Mouse (Mus musculus) myocyte (in vitro differentiated cells): ENCODE results near the gene Smg7. TPM values are rescaled to one million over a fixed set of nuclear protein-coding genes. Genes with fewer than 3 reads are reported as not detected.

Experiments
- H3K27me3 ChIP-seq: one replicate; pipeline ENCODE4 v1.6.1; 2011; ENCODE audit not compliant: control insufficient read depth, insufficient read depth, insufficient read length
- H3K36me3 ChIP-seq: one replicate; pipeline ENCODE4 v1.6.1; 2011; ENCODE audit not compliant: control insufficient read depth, insufficient read depth
- H3K4me2 ChIP-seq: one replicate; pipeline ENCODE4 v1.6.1; 2011; ENCODE audit warnings: low read depth, control low read depth
- H3K4me3 ChIP-seq: one replicate; pipeline ENCODE4 v1.5.1; 2011; ENCODE audit warnings: mild to moderate bottlenecking, control low read depth, moderate library complexity
- H3K79me2 ChIP-seq: one replicate; pipeline ENCODE4 v1.6.1; 2011; ENCODE audit not compliant: control insufficient read depth, insufficient read depth
- H3ac ChIP-seq: one replicate; pipeline ENCODE4 v1.6.1; 2011; ENCODE audit not compliant: control insufficient read depth, insufficient read length
- CEBPB ChIP-seq: IDR thresholded peaks from 2 replicates; pipeline ENCODE4 v1.6.1; 2011; ENCODE audit warnings: mild to moderate bottlenecking, moderate library complexity; ENCODE audit not compliant: poor library complexity, insufficient read depth, severe bottlenecking
- E2F4 ChIP-seq: IDR thresholded peaks from one replicate; pipeline ENCODE4 v1.6.1; 2011; ENCODE audit warnings: mild to moderate bottlenecking, control low read depth, moderate library complexity; ENCODE audit not compliant: insufficient read depth
- MAX ChIP-seq: IDR thresholded peaks from one replicate; pipeline ENCODE4 v1.6.1; 2011; ENCODE audit warnings: low read depth, mild to moderate bottlenecking, control low read depth
- MYOD1 ChIP-seq, 3 experiments: IDR thresholded peaks; one replicate each; pipeline ENCODE4 v1.6.1; 2011; ENCODE audit warnings: control low read depth in 2 of 3, low read depth in 2 of 3, mild to moderate bottlenecking in 2 of 3, moderate library complexity in 1 of 3; ENCODE audit not compliant: insufficient read length in 2 of 3, control insufficient read depth in 1 of 3
- MYOG ChIP-seq, 3 experiments: IDR thresholded peaks; one replicate each; pipeline ENCODE4 v1.6.1; 2011; ENCODE audit warnings: control low read depth in 2 of 3, low read depth in 2 of 3, mild to moderate bottlenecking in 2 of 3; ENCODE audit not compliant: insufficient read length in 2 of 3, control insufficient read depth in 1 of 3, insufficient read depth in 1 of 3
- POLR2A ChIP-seq: IDR thresholded peaks from one replicate; pipeline ENCODE4 v1.6.1; 2011; ENCODE audit warnings: low read depth, mild to moderate bottlenecking, control low read depth, moderate library complexity; ENCODE audit not compliant: insufficient read length
- POLR2AphosphoS2 ChIP-seq: IDR thresholded peaks from one replicate; pipeline ENCODE4 v1.6.1; 2011; ENCODE audit warnings: low read depth, control low read depth; ENCODE audit not compliant: insufficient read length
- REST ChIP-seq: IDR thresholded peaks from one replicate; pipeline ENCODE4 v1.6.1; 2011; ENCODE audit warnings: mild to moderate bottlenecking, control low read depth, moderate library complexity; ENCODE audit not compliant: insufficient read depth, insufficient read length
- SRF ChIP-seq: IDR thresholded peaks from one replicate; pipeline ENCODE4 v1.6.1; 2011; ENCODE audit warnings: low read depth; ENCODE audit not compliant: control insufficient read depth, insufficient read length
- TCF12 ChIP-seq: IDR thresholded peaks from one replicate; pipeline ENCODE4 v1.6.1; 2011; ENCODE audit warnings: mild to moderate bottlenecking, control low read depth; ENCODE audit not compliant: poor library complexity, insufficient read depth, severe bottlenecking
- TCF3 ChIP-seq: IDR thresholded peaks from one replicate; pipeline ENCODE4 v1.6.1; 2011; ENCODE audit warnings: low read depth, control low read depth; ENCODE audit not compliant: insufficient read length
- USF1 ChIP-seq: IDR thresholded peaks from one replicate; pipeline ENCODE4 v1.6.1; 2011; ENCODE audit warnings: low read depth, mild to moderate bottlenecking, control low read depth, moderate library complexity
- polyA plus RNA-seq: library from polyadenylated mRNA; unstranded; fragments of >200 nt; fragmentation: generic; extraction: Trizol; gene quantifications from one replicate; pipeline ENCODE4 v1.2.1, GENCODE M21; 2012; ENCODE audit warnings: missing spikeins

The Smg7 gene
- polyA plus RNA-seq, 1 experiment, result 13.6 TPM

GRCm38 (mm10) chr1:152921786-152922185 is 19.3 kb upstream of the Smg7 start:
- TF ChIP-seq MAX (no peak), E2F4 (no peak), TCF3 (no peak), MYOG (IDR thresholded peaks at IDR 0.05; ENCODE audit: control insufficient read depth in 1 of 3, insufficient read depth in 1 of 3, insufficient read length in 2 of 3, low read depth in 2 of 3) (no peak), SRF (no peak), REST (no peak), POLR2AphosphoS2 (no peak), POLR2A (no peak), TCF12 (no peak), MYOD1 (IDR thresholded peaks at IDR 0.05; ENCODE audit: control insufficient read depth in 1 of 3, insufficient read length in 2 of 3, low read depth in 2 of 3) (no peak), CEBPB (no peak), USF1 (no peak)
- Histone ChIP-seq H3K4me2 (no peak overlapping the region), H3K79me2 (no peaks in the 10 kb centered on the region)

GRCm38 (mm10) chr1:152917626-152918025 is 15.2 kb upstream of the Smg7 start:
- Histone ChIP-seq H3K4me2 (no peak overlapping the region), H3K4me3 (no peak overlapping the region), H3K36me3 (no peaks in the 10 kb centered on the region), H3K79me2 (no peaks in the 10 kb centered on the region), H3K27me3 (no peaks in the 10 kb centered on the region), H3ac (no peak overlapping the region)
- TF ChIP-seq MYOD1 (IDR thresholded peaks at IDR 0.05; ENCODE audit: control insufficient read depth in 1 of 3, insufficient read length in 2 of 3, low read depth in 2 of 3), result no peak
- TF ChIP-seq USF1, result no peak
- TF ChIP-seq E2F4, result no peak
- TF ChIP-seq MAX, result no peak
- TF ChIP-seq REST, result no peak
- TF ChIP-seq SRF, result no peak
- TF ChIP-seq MYOG (IDR thresholded peaks at IDR 0.05; ENCODE audit: control insufficient read depth in 1 of 3, insufficient read depth in 1 of 3, insufficient read length in 2 of 3, low read depth in 2 of 3), result no peak
- no peak for TF ChIP-seq POLR2AphosphoS2
- TF ChIP-seq CEBPB, result no peak
- TF ChIP-seq TCF12, result no peak
- no peak for TF ChIP-seq TCF3

More at GRCm38 (mm10) chr1:152921786-152922185, 19.3 kb upstream of the Smg7 start:
- Histone ChIP-seq H3ac (no peak overlapping the region), H3K27me3 (no peaks in the 10 kb centered on the region), H3K36me3 (no peaks in the 10 kb centered on the region), H3K4me3 (no peak overlapping the region)

GRCm38 (mm10) chr1:152916936-152917335 is 14.5 kb upstream of the Smg7 start:
- no peak for TF ChIP-seq MAX
- no peak for TF ChIP-seq E2F4
- Histone ChIP-seq H3K27me3 (no peaks in the 10 kb centered on the region), H3K36me3 (no peaks in the 10 kb centered on the region), H3K4me2 (no peak overlapping the region), H3K4me3 (no peak overlapping the region), H3ac (no peak overlapping the region), H3K79me2 (no peaks in the 10 kb centered on the region)

- no peak for TF ChIP-seq SRF
- TF ChIP-seq MAX, result no peak
- TF ChIP-seq MYOG (IDR thresholded peaks at IDR 0.05; ENCODE audit: control insufficient read depth in 1 of 3, insufficient read depth in 1 of 3, insufficient read length in 2 of 3, low read depth in 2 of 3), result no peak
- no peak for TF ChIP-seq REST
- TF ChIP-seq MYOD1 (IDR thresholded peaks at IDR 0.05; ENCODE audit: control insufficient read depth in 1 of 3, insufficient read length in 2 of 3, low read depth in 2 of 3), result no peak
- no peak for TF ChIP-seq E2F4
- TF ChIP-seq TCF12, result no peak
- TF ChIP-seq POLR2A, result no peak
- TF ChIP-seq POLR2AphosphoS2, result no peak
- no peak for TF ChIP-seq CEBPB
- no peak for TF ChIP-seq USF1
- no peak for TF ChIP-seq TCF3
- Histone ChIP-seq H3K27me3 (no peaks in the 10 kb centered on the region), H3K4me3 (no peak overlapping the region), H3K79me2 (no peaks in the 10 kb centered on the region), H3ac (no peak overlapping the region), H3K36me3 (no peaks in the 10 kb centered on the region), H3K4me2 (no peak overlapping the region)
Measured at GRCm38 (mm10) chr1:152915766-152916165, 13.3 kb upstream of the Smg7 start.
